Mouse (Mus musculus) megakaryocyte, embryonic 14.5 days (primary cell): ENCODE data around the gene Commd1.

Source experiments
- FLI1 ChIP-seq: IDR thresholded peaks from 2 replicates; pipeline ENCODE4 v1.6.1; 2012; ENCODE audit warnings: low read length, inconsistent platforms, mixed read lengths
- GATA1 ChIP-seq: IDR thresholded peaks from 3 replicates; pipeline ENCODE4 v1.6.1; 2012; ENCODE audit warnings: mixed read lengths, low read length, inconsistent platforms, borderline replicate concordance

DNA sequence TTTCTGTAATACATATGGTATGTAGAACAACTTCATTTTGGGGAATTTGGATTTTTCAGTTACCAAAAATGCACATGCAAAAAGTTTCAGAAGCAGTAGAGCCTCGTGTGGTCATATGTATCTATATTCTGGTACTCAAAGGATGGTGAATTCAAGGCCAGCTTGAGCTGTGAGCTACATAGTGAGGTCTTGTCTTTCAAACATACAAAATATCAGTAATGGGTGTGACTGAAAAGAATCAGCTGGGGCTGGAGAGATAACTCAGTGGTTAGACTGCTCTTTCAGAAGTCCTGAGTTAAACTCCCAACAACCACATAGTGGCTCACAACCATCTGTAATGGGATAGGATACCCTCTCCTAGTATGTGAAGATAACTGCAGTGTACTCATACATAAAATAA is 16.1 kb upstream of the Commd1 start:
- TF ChIP-seq FLI1 (no peak), GATA1 (no peak)
